Mouse (Mus musculus) Muller cell, postnatal 12 days (primary cell): ENCODE data around the gene Pdia4.
A peak's percentile ranks its signal among the peaks of the same experiment; 100 is the strongest.
"Not testable (repeated sequence)": the region's sequence is repeated elsewhere in the genome, so short reads cannot be mapped to it uniquely, and the experiment has no call there.

Experiments
- DNase-seq: peaks from one replicate; pipeline ENCODE4 v3.0.0-alpha.2; 2015; ENCODE audit errors: inconsistent ontology term

The Pdia4 gene

GRCm38 (mm10) chr6:47811324-47811723 is 1.9 kb downstream of the Pdia4 start:
- no peak for DNase-seq

GRCm38 (mm10) chr6:47810181-47810580 is 3.0 kb downstream of the Pdia4 start:
- no peak for DNase-seq

- no peak for DNase-seq
Observed at GRCm38 (mm10) chr6:47809053-47809452, 4.2 kb downstream of the Pdia4 start.

- no peak for DNase-seq
Observed at GRCm38 (mm10) chr6:47808545-47808944, 4.7 kb downstream of the Pdia4 start.

- no peak for DNase-seq
Observed at GRCm38 (mm10) chr6:47807419-47807818, 5.8 kb downstream of the Pdia4 start.

- DNase-seq: no peak
Observed at GRCm38 (mm10) chr6:47805520-47805919, 7.7 kb downstream of the Pdia4 start.

- peak; percentile 24 for DNase-seq
Observed at GRCm38 (mm10) chr6:47799079-47799478, 14.2 kb downstream of the Pdia4 start.

- peak; percentile 5 for DNase-seq
Observed at GRCm38 (mm10) chr6:47794106-47794830, 19.0 kb downstream of the Pdia4 start.

- no peak for DNase-seq
Observed at GRCm38 (mm10) chr6:47793284-47793683, 19.9 kb downstream of the Pdia4 start.

GRCm38 (mm10) chr6:47792533-47792932 is 20.7 kb downstream of the Pdia4 start:
- no peak for DNase-seq

- peak; percentile 17 for DNase-seq
Observed at GRCm38 (mm10) chr6:47790745-47791144, 22.5 kb downstream of the Pdia4 start.

- no peak for DNase-seq
Observed at GRCm38 (mm10) chr6:47788821-47789220, 24.4 kb downstream of the Pdia4 start.

GRCm38 (mm10) chr6:47787941-47788736 is 25.1 kb downstream of the Pdia4 start:
- DNase-seq: peak; percentile 86

GRCm38 (mm10) chr6:47784707-47785412 is 28.4 kb downstream of the Pdia4 start:
- no peak for DNase-seq

- peak; percentile 89 for DNase-seq
Observed at GRCm38 (mm10) chr6:47781091-47781968, 31.9 kb downstream of the Pdia4 start.

- no peak for DNase-seq
Observed at GRCm38 (mm10) chr6:47780576-47781013, 32.6 kb downstream of the Pdia4 start.

GRCm38 (mm10) chr6:47771760-47772159 is 41.5 kb downstream of the Pdia4 start:
- not testable (repeated sequence) for DNase-seq

- DNase-seq: not testable (repeated sequence)
Observed at GRCm38 (mm10) chr6:47771113-47771512, 42.1 kb downstream of the Pdia4 start.

GRCm38 (mm10) chr6:47769861-47770260 is 43.4 kb downstream of the Pdia4 start:
- not testable (repeated sequence) for DNase-seq

- DNase-seq: not testable (repeated sequence)
Observed at GRCm38 (mm10) chr6:47768520-47768919, 44.7 kb downstream of the Pdia4 start.

- not testable (repeated sequence) for DNase-seq
Observed at GRCm38 (mm10) chr6:47767355-47767754, 45.9 kb downstream of the Pdia4 start.
